Mouse (Mus musculus) heart, postnatal 0 days (tissue): ENCODE measurements around the gene Scamp2. TPM values are rescaled to one million over a fixed set of nuclear protein-coding genes. Genes with fewer than 3 reads are reported as not detected.
A peak's percentile ranks its signal among the peaks of the same experiment; 100 is the strongest.

Experiments
- ATAC-seq: fragments of 200-750 bp; cut with Nextera tagmentation; 2 replicates; pipeline ENCODE4 v1.8.0; 2017; ENCODE audit warnings: low read depth, moderate number of reproducible peaks, moderate library complexity; ENCODE audit not compliant: insufficient read depth
- DNase-seq: peaks from one replicate; pipeline ENCODE4 v3.0.0-alpha.2; 2016; ENCODE audit warnings: low spot score
- H3K27ac ChIP-seq: fragments of 300-500 bp; sonication (generic); 2 replicates; pipeline ENCODE4 v1.5.1; 2014; ENCODE audit warnings: low read depth, mild to moderate bottlenecking
- H3K27me3 ChIP-seq: fragments of 300-500 bp; sonication (generic); 2 replicates; pipeline ENCODE4 v1.6.1; 2014; ENCODE audit warnings: low read length, mixed read lengths; ENCODE audit not compliant: control insufficient read depth, insufficient read depth
- H3K36me3 ChIP-seq: fragments of 300-500 bp; sonication (generic); replicated peaks from 2 replicates; pipeline ENCODE4 v1.6.1; 2014; ENCODE audit warnings: low read length, mixed read lengths; ENCODE audit not compliant: control insufficient read depth, insufficient read depth
- H3K4me1 ChIP-seq: fragments of 300-500 bp; sonication (generic); 2 replicates; pipeline ENCODE4 v1.6.1; 2014; ENCODE audit warnings: antibody characterized with exemption; ENCODE audit not compliant: control insufficient read depth, insufficient read depth
- H3K4me2 ChIP-seq: fragments of 300-500 bp; sonication (generic); 2 replicates; pipeline ENCODE4 v1.6.1; 2014; ENCODE audit warnings: low read depth, mild to moderate bottlenecking, low read length, moderate library complexity
- H3K4me3 ChIP-seq: fragments of 300-500 bp; sonication (generic); 2 replicates; pipeline ENCODE4 v1.5.1; 2014; ENCODE audit warnings: low read depth, low read length
- H3K9ac ChIP-seq: fragments of 300-500 bp; sonication (generic); replicated peaks from 2 replicates; pipeline ENCODE4 v1.6.1; 2014; ENCODE audit warnings: low read depth, low read length, mixed read lengths
- H3K9me3 ChIP-seq: fragments of 300-500 bp; sonication (generic); replicated peaks from 2 replicates; pipeline ENCODE4 v1.6.1; 2016; ENCODE audit warnings: low read length; ENCODE audit not compliant: control insufficient read depth
- CTCF ChIP-seq: IDR thresholded peaks from 2 replicates; pipeline ENCODE4 v1.5.1; 2016; ENCODE audit warnings: antibody characterized with exemption, control low read depth, low read depth
- EP300 ChIP-seq: IDR thresholded peaks from 2 replicates; pipeline ENCODE4 v1.6.1; 2016; ENCODE audit warnings: antibody characterized with exemption, low read depth
- WGBS: fragments of 180-500 bp; shearing (Covaris S2); extraction: QIAGEN DNeasy Blood & Tissue Kit; methylation state at CpG from one replicate; pipeline ENCODE4 v1.1.7; 2014; 5-methylcytosine and 5-hydroxymethylcytosine counted together
- polyA plus RNA-seq: library from polyadenylated mRNA; unstranded; fragments of >200 nt; fragmentation: Nextera tagmentation; extraction: Ambion mirVana; gene quantifications from 2 replicates; pipeline ENCODE4 v1.2.1, GENCODE M21; 2015
- total RNA-seq: library from RNA; depleted of rRNA; stranded (reverse); fragments of >200 nt; gene quantifications from 2 replicates; pipeline ENCODE4 v1.2.3, GENCODE M21; 2014; ENCODE audit warnings: low replicate concordance

Gene Scamp2
- total and polyA plus RNA-seq, 2 experiments from 2014 or later, result 45.9 to 91.7 TPM

DNA sequence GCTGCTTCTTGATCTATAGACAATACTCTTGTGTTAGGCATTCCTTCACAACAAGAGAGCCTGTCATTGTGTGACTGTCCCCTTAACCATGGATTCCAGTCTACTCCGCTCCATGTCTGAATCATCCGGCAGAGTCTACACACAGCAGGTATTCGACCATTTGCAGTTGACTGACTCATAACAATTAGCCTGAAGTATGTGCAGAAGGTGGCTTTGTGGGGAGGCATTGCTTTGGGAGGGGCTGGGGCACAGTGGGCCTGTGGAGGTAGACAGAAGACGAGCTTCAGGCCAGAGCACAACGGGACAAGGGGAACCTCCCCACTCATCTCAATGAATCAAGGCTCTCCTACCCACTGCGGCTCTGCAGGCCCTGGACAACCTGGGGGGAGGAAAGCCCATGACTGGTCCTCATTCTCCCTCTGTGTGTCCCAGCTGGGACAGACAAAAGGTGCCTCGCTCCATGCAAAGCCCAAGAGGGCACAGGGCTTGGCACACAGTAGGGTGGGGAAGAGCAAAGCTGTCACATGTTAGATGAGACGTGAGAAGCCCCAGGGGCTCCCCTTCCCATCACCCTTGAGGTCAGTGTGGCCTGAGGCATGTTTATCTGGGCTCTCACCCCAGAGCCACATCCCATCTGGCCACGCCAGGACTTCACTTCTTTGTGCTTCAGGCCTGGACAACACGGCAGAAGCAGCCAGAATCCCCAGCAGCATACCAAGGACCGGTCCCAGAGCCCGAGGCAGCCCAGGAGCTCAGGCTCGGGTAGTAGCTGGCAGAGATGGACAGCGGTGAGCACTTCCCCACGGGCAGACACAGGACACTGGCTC is 65.1 kb downstream of the Scamp2 start:
- no peak for ATAC-seq
- TF ChIP-seq EP300, result no peak
- no peak for TF ChIP-seq CTCF
- DNase-seq, result no peak
- 81% methylated on average over 15 of the region's 15 CpGs for WGBS
- H3K4me2 ChIP-seq, result no peak overlapping the region
- peaks cover 59% of the 10 kb centered on the region for H3K36me3 ChIP-seq
- H3K27me3 ChIP-seq, result no peaks in the 10 kb centered on the region
- no peak overlapping the region for H3K9ac ChIP-seq
- no peaks in the 10 kb centered on the region for H3K4me1 ChIP-seq
- H3K4me3 ChIP-seq, result no peak overlapping the region
- no peak overlapping the region for H3K27ac ChIP-seq
- H3K9me3 ChIP-seq, result no peaks in the 10 kb centered on the region

DNA sequence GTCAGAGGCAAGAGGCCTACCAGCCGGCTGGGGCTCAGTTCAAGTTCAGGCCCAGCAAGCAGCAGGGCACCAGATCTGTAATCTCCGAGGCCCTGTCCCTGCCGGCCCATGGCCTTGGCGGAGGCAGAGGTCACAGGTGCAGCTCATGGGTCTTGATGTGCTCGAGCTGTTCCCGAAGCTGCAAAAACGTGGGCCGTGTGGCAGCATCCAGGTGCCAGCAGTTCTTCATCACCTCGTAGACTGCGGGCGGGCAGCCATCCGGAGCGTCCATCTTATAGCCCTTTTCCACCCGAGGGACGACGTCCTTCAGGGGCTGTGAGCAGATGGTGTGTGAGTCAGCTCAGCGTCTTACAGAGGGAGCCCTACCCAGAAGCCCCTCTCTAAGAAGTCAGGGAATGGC is 66.4 kb downstream of the Scamp2 start:
- Histone ChIP-seq H3K27ac (no peak overlapping the region), H3K36me3 (peaks cover 66% of the 10 kb centered on the region), H3K27me3 (no peaks in the 10 kb centered on the region), H3K4me2 (no peak overlapping the region), H3K9me3 (no peaks in the 10 kb centered on the region), H3K4me1 (no peaks in the 10 kb centered on the region), H3K9ac (no peak overlapping the region), H3K4me3 (no peak overlapping the region)
- ATAC-seq (no peak), DNase-seq (no peak)
- TF ChIP-seq EP300 (no peak), CTCF (no peak)
- 88% methylated on average over 17 of the region's 17 CpGs for WGBS

DNA sequence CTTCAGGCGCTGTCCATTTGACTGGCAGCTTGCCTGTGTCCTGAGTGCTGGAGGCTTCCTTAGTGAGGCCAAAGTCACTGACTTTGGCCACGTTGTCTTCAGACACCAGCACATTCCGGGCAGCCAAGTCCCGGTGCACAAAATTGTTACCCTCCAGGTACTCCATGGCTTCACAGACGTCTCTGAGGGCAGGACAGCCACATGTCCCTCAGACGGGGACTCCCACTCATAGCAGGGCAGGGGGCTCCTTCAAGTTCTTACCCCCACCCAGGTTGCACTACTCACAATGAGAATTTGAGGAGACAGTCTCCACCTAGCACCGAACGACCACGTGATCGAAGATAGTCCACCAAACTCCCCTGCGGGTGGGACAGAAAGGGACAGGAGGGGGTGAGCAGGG is 67.1 kb downstream of the Scamp2 start:
- no peak for ATAC-seq
- H3K4me3 ChIP-seq, result no peak overlapping the region
- no peaks in the 10 kb centered on the region for H3K9me3 ChIP-seq
- no peak overlapping the region for H3K9ac ChIP-seq
- 86% methylated on average over 11 of the region's 11 CpGs for WGBS
- H3K27me3 ChIP-seq, result no peaks in the 10 kb centered on the region
- no peak overlapping the region for H3K27ac ChIP-seq
- peaks cover 66% of the 10 kb centered on the region for H3K36me3 ChIP-seq
- H3K4me2 ChIP-seq, result no peak overlapping the region
- no peaks in the 10 kb centered on the region for H3K4me1 ChIP-seq
- DNase-seq, result no peak
- TF ChIP-seq CTCF (no peak), EP300 (no peak)

DNA sequence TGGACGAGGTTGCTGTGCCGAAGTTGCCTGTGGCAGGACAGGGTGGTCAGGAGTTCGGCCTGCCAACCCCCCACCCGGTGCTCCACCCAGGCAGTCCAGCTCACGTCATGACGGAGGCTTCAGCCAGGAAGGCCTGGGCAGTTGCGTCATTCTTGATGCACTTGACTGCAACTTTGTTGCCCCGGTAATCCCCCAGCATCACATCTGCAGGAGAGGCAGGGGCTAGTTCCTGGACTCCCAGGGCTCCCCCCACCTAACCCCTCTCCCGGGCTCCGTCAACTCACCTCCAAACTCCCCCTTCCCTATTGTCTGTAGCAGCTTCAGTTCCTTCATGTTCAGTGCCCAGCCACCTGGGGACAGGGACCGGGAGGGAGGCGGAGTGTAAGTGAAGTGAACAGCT is 68.0 kb downstream of the Scamp2 start:
- H3K27ac ChIP-seq, result no peak overlapping the region
- 84% methylated on average over 12 of the region's 12 CpGs for WGBS
- H3K9me3 ChIP-seq, result no peaks in the 10 kb centered on the region
- no peaks in the 10 kb centered on the region for H3K27me3 ChIP-seq
- no peak for TF ChIP-seq EP300
- no peak for ATAC-seq
- no peak for DNase-seq
- H3K4me1 ChIP-seq, result peaks cover 4% of the 10 kb centered on the region; the same call in 1 of the 2 replicates
- no peak overlapping the region for H3K4me2 ChIP-seq
- H3K9ac ChIP-seq, result no peak overlapping the region
- peaks cover 66% of the 10 kb centered on the region for H3K36me3 ChIP-seq
- no peak overlapping the region for H3K4me3 ChIP-seq

DNA sequence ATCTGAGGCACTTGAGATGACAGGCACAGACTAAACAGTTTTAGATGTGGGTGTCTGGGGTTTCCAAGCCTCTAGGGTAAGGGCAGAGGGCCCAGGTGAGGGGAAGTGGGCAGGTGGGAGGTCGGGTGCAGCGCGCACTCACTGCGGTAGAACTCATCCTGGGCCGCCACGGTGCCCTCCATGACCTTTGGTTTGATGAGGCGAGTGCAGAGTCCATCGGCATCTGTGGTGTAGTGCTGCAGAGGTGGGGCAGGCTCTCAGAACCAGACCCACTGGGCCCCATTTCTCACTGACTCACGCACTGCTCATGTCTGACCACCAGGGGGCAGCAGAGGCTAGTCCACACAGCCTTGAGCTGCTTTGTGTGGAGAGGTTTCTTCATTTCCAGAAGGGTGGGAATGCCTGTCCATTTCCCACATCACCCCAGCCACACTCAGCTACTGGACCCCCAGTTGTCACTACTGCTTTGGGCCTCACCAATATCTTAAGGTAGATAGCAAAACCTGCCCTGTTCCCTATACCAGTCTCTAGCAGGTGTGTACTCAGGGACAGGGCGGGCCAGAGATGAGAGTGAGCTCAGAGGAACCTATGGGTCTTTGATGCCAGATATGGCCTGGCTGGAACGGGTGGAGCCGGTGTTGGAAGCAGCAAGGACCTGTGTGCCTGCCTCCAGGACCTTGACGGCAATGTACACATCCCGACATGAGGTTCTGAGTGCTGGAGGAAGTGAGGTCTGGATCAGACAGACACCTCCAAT is 68.6 kb downstream of the Scamp2 start:
- Histone ChIP-seq H3K4me2 (no peak overlapping the region), H3K27me3 (no peaks in the 10 kb centered on the region), H3K9me3 (no peaks in the 10 kb centered on the region), H3K27ac (no peak overlapping the region), H3K9ac (no peak overlapping the region), H3K36me3 (peaks cover 66% of the 10 kb centered on the region), H3K4me3 (no peak overlapping the region), H3K4me1 (peaks cover 4% of the 10 kb centered on the region; the same call in 1 of the 2 replicates)
- TF ChIP-seq EP300 (no peak), CTCF (peak; percentile 98)
- ATAC-seq (peak; percentile 67), DNase-seq (peak; percentile 52)
- 63% methylated on average over 14 of the region's 14 CpGs for WGBS
